Mouse (Mus musculus) heart, embryonic 13.5 days (tissue): ENCODE measurements at regions not wholly inside any gene's neighbourhood (a gene's known extent, or its start where the extent isn't known, plus 50 kb on each side); places are given as distances from the start of the nearest gene placed in this dataset.
A peak's percentile ranks its signal among the peaks of the same experiment; 100 is the strongest.

Experiments used
- ATAC-seq: fragments of 200-750 bp; cut with Nextera tagmentation; 2 replicates; pipeline ENCODE4 v1.8.0; 2017; ENCODE audit warnings: moderate TSS enrichment; ENCODE audit not compliant: insufficient number of reproducible peaks, low FRiP score, low TSS enrichment; ENCODE audit errors: extremely low read depth
- H3K27ac ChIP-seq: fragments of 300-500 bp; sonication (generic); replicated peaks from 2 replicates; pipeline ENCODE4 v1.5.1; 2015; ENCODE audit warnings: moderate library complexity, mild to moderate bottlenecking, inconsistent platforms
- H3K27me3 ChIP-seq: fragments of 300-500 bp; sonication (generic); replicated peaks from 2 replicates; pipeline ENCODE4 v1.6.1; 2015; ENCODE audit warnings: mild to moderate bottlenecking, inconsistent platforms
- H3K36me3 ChIP-seq: fragments of 300-500 bp; sonication (generic); 2 replicates; pipeline ENCODE4 v1.6.1; 2015; ENCODE audit warnings: mild to moderate bottlenecking, inconsistent platforms
- H3K4me1 ChIP-seq: fragments of 300-500 bp; sonication (generic); 2 replicates; pipeline ENCODE4 v1.6.1; 2015; ENCODE audit warnings: inconsistent platforms
- H3K4me2 ChIP-seq: fragments of 300-500 bp; sonication (generic); 2 replicates; pipeline ENCODE4 v1.6.1; 2015; ENCODE audit warnings: inconsistent platforms, mild to moderate bottlenecking, moderate library complexity
- H3K4me3 ChIP-seq: fragments of 300-500 bp; sonication (generic); 2 replicates; pipeline ENCODE4 v1.5.1; 2015; ENCODE audit warnings: moderate library complexity, mild to moderate bottlenecking, inconsistent platforms
- H3K9ac ChIP-seq: fragments of 300-500 bp; sonication (generic); 2 replicates; pipeline ENCODE4 v1.6.1; 2015; ENCODE audit warnings: inconsistent platforms, mild to moderate bottlenecking, moderate library complexity
- H3K9me3 ChIP-seq: fragments of 300-500 bp; sonication (generic); 2 replicates; pipeline ENCODE4 v1.6.1; 2016; ENCODE audit warnings: inconsistent platforms
- WGBS: fragments of 180-500 bp; shearing (Covaris S2); methylation state at CpG from one replicate; pipeline ENCODE4 v1.1.7; 2015; ENCODE audit warnings: mixed read lengths; 5-methylcytosine and 5-hydroxymethylcytosine counted together

DNA sequence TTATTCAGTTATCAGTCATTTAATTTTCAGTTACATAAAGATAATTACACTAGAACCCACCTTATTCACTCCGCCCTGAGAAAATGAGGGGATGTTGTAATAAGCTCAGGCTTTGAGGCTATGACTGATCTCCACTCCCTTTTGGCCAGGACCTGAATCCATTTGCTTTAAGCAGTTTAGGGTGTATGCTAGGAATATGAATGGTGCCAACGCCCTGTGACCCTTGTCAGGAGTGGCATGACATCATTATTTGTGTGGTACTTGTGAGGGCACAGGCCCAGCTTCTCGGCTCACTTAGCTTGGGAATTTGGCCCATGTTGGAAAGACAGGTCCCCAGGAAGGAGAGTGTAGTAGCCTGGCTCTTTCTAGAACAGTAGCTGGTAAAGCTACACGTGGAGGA lies 61.0 kb upstream of the Nfe2l2 start:
- Histone ChIP-seq H3K4me2 (no peak overlapping the region), H3K4me1 (peaks cover 22% of the 10 kb centered on the region), H3K9me3 (no peaks in the 10 kb centered on the region), H3K4me3 (no peak overlapping the region), H3K9ac (no peak overlapping the region), H3K27me3 (no peaks in the 10 kb centered on the region), H3K36me3 (no peaks in the 10 kb centered on the region), H3K27ac (no peak overlapping the region)
- WGBS: 81% methylated on average over 4 of the region's 4 CpGs
- no peak for ATAC-seq

GRCm38 (mm10) chr2:75763252-75763651 lies 58.8 kb upstream of the Nfe2l2 start:
- no peaks in the 10 kb centered on the region for H3K9me3 ChIP-seq
- 0 out of 2 replicates have a peak, but pooled peaks have one; percentile 25 for ATAC-seq
- H3K4me1 ChIP-seq: peaks cover 17% of the 10 kb centered on the region
- H3K36me3 ChIP-seq: no peaks in the 10 kb centered on the region
- H3K9ac ChIP-seq: no peak overlapping the region
- H3K27ac ChIP-seq: no peak overlapping the region; the same call in 1 of the 2 replicates
- H3K4me2 ChIP-seq: no peak overlapping the region
- 32% methylated on average over 3 of the region's 3 CpGs for WGBS
- no peaks in the 10 kb centered on the region for H3K27me3 ChIP-seq
- no peak overlapping the region for H3K4me3 ChIP-seq

GRCm38 (mm10) chr2:75762030-75762429 lies 57.6 kb upstream of the Nfe2l2 start:
- 78% methylated on average over 5 of the region's 5 CpGs for WGBS
- H3K4me3 ChIP-seq: no peak overlapping the region
- no peak for ATAC-seq
- H3K9me3 ChIP-seq: no peaks in the 10 kb centered on the region
- H3K27ac ChIP-seq: no peak overlapping the region
- no peak overlapping the region for H3K4me2 ChIP-seq
- no peaks in the 10 kb centered on the region for H3K27me3 ChIP-seq
- H3K36me3 ChIP-seq: no peaks in the 10 kb centered on the region
- no peak overlapping the region for H3K9ac ChIP-seq
- H3K4me1 ChIP-seq: peaks cover 18% of the 10 kb centered on the region

DNA sequence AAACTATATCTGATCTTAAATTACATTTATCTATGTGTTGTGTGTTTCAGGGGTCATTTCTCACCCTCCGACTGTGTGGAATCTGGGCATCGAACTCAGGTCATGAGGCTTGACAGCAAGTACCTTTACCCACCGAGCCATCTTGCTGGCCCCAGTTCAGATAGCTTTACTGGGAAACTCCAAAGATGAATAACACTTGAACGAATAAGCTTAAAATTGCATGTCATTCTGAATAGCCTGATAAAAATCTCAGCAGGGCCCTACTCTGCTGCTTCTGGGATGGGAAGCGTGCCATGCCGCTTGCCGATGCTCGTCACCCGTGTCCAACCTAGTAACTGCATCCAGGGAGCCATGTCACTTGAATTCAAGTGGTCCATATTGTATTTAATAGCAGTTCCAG lies 57.2 kb upstream of the Nfe2l2 start:
- Histone ChIP-seq H3K9ac (no peak overlapping the region), H3K9me3 (no peaks in the 10 kb centered on the region), H3K4me2 (no peak overlapping the region), H3K36me3 (no peaks in the 10 kb centered on the region), H3K4me1 (peaks cover 21% of the 10 kb centered on the region), H3K27ac (no peak overlapping the region), H3K27me3 (no peaks in the 10 kb centered on the region), H3K4me3 (no peak overlapping the region)
- 86% methylated on average over 9 of the region's 9 CpGs for WGBS
- ATAC-seq: no peak

- Histone ChIP-seq H3K27me3 (no peaks in the 10 kb centered on the region), H3K27ac (no peak overlapping the region), H3K9ac (no peak overlapping the region), H3K36me3 (no peaks in the 10 kb centered on the region), H3K4me3 (no peak overlapping the region), H3K4me2 (no peak overlapping the region), H3K9me3 (no peaks in the 10 kb centered on the region), H3K4me1 (peaks cover 23% of the 10 kb centered on the region)
- WGBS: 84% methylated on average over 11 of the region's 11 CpGs
- no peak for ATAC-seq
Measured at GRCm38 (mm10) chr2:75759196-75759885, 54.9 kb upstream of the Nfe2l2 start.

- Histone ChIP-seq H3K9me3 (no peaks in the 10 kb centered on the region), H3K27ac (no peak overlapping the region), H3K27me3 (no peaks in the 10 kb centered on the region), H3K4me1 (peaks cover 17% of the 10 kb centered on the region), H3K4me2 (no peak overlapping the region), H3K4me3 (no peak overlapping the region), H3K36me3 (no peaks in the 10 kb centered on the region), H3K9ac (no peak overlapping the region)
- ATAC-seq: no peak
- 86% methylated on average over 6 of the region's 6 CpGs for WGBS
Measured at GRCm38 (mm10) chr2:75758277-75758676, 53.8 kb upstream of the Nfe2l2 start.

GRCm38 (mm10) chr2:75756704-75757638 lies 52.5 kb upstream of the Nfe2l2 start:
- Histone ChIP-seq H3K27me3 (no peaks in the 10 kb centered on the region), H3K4me2 (peak overlapping the region; percentile 10; the same call in 1 of the 2 replicates), H3K36me3 (no peaks in the 10 kb centered on the region), H3K9me3 (no peaks in the 10 kb centered on the region), H3K27ac (peak overlapping the region; percentile 62), H3K4me3 (no peak overlapping the region), H3K4me1 (peaks cover 12% of the 10 kb centered on the region), H3K9ac (no peak overlapping the region)
- ATAC-seq: no peak
- WGBS: 56% methylated on average over 16 of the region's 16 CpGs

DNA sequence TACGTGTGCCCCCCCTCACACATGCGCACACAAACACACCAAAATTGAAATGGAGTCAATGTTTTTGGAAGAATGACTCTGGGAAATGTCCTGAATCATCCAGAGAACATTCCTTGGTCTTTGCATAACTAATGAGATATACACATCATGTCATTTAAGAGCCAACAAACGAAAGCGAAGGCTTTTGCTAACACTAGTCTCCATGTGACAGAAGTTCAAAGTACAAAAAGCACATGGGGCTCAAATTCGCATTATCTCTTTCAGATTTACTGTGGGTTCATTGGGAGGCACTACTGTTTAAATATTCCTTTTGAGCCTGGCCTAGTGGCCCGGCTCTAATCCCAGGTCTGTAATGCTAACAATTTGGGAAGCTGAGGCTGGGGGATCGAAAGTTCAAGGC lies 50.2 kb upstream of the Nfe2l2 start:
- Histone ChIP-seq H3K4me1 (peaks cover 12% of the 10 kb centered on the region), H3K4me2 (no peak overlapping the region), H3K27ac (no peak overlapping the region), H3K27me3 (no peaks in the 10 kb centered on the region), H3K36me3 (no peaks in the 10 kb centered on the region), H3K9me3 (no peaks in the 10 kb centered on the region), H3K4me3 (no peak overlapping the region), H3K9ac (no peak overlapping the region)
- no peak for ATAC-seq
- WGBS: 88% methylated on average over 7 of the region's 7 CpGs
